Mouse (Mus musculus): ENCODE measurements around the gene Vti1a.

Gene Vti1a

DNA sequence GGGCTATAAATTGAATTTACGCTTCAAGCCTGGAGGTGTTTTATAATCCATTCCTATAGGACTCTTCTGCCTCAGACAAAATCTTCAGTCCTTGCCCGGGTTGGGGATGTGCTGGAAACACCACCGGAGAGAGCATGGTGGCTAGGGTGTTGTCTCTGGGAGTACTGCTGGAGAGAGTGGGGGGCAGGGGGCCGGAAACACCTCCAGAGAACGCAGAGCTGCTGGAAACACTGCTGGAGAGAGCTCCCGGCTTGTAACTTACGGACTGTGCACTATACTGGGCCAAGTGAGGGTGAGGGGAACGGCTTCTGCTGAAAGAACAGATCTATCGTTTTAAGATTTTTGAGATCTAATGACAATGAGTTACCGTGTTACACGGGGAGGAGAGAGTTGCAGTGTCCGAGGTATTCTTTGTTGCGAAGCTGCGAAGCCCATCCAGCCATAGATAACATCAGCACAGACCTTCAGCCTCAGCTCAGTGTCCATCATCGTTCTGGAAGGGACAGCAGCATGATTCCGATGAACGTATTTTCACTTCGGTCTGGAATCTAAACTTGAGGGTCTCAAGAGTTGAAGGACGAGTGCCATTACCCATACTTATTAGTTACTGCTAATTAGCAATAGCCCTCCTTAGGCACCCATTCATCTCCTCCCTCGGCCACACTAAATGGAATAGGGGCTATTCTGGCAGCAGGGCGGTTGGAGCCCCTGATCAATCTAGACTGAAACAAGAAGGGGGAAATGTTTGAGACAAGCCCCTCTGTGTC is 140.4 kb downstream of the Vti1a start:
- peak in 1 of 2 experiments; percentile 21 for DNase-seq (ENCODE audit: low spot score in 2 of 2)

DNA sequence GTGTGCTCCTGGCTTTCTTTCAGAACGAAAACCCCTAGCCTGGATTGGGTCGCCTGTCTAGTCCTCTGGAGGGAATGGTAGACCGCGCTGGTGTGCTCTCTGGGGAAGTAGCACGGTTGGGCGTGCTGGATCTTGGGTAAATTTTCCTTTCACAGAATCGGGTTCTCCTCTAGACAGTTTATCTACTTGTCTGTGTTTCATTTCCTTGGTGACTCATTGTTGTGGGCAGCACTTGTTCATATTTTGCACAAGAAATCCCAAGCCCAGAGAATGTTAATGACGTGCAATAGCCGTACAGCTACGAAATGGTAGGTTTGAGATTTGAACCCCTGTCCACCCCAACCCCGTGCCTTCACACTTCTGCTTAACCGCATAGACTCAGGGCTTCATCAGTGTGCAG is 145.9 kb downstream of the Vti1a start:
- DNase-seq (ENCODE audit: low spot score in 2 of 2) = no peak

DNA sequence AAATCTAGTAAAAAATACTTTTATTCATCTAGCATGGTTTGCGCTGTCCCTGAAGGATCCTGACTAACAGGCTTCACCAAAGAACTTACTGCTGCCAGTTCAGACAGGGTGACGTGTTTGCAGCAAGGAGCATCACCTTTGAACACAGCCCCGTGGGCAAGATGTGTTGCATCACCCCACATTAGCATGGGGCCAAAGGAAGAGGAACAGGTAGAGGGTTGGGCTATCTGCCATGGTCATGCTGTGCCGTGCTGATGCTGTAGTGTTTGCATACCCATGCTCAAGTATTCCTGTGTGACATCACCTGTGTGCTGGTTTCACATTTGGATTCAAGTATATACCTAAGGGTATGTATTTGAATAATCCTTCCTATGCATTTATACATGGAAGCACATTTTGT is 147.6 kb downstream of the Vti1a start:
- DNase-seq (ENCODE audit: low spot score in 2 of 2) = no peak

DNA sequence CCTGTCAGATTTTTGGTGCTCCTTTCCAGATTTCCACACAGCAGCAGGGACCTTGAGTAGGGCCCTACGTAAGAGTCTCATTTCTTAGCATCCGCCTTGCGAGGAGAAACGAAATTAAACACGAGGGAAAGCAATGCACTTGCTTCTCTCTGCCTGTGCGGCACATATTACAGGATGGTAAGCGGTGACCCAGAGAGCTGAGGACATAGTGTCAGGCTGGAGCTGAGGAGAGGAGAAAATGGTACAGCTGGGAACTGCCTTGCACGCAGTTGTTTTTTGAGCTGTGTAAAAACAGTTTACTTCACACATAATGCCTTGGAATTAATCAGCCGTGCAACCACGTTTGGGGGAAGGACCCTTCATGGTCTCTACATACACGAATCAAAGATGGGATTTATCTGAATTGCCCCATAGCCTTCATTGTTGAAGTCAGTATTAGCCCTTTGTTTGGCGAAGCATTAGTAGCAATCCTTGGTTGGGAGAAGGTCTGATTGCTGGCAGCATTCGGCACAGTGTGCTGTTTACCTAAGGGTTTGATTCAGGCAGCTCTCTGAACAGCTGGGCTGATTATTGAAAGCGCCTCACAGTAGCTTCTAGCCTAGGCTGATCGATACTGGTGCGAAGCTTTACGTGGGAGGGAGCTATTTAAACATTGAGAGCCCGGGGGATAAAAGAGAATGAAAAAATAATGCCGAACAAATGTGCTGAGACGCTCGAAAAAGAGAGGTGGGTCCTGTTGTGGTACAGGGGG is 153.4 kb downstream of the Vti1a start:
- no peak for DNase-seq (ENCODE audit: low spot score in 2 of 2)

DNA sequence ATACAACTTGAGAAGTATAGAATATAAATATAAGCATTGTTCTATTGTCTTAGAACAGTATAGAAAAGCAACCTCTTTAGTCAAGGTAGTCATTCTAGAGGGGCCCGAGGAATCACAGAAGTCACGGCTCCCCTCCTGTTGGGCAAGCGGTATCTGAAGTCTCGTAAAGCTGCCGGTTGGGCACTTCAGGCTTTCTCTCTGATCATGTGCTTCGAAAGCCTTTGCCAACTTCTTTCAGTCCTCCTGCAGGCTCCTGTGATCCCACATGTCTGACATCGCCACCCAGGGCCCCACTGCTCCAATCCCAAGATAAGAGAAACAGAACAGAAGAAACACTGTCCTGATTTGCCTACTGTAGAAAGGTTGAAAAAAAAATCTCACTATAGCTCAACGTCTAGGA is 156.5 kb downstream of the Vti1a start:
- no peak for DNase-seq (ENCODE audit: low spot score in 2 of 2)

DNA sequence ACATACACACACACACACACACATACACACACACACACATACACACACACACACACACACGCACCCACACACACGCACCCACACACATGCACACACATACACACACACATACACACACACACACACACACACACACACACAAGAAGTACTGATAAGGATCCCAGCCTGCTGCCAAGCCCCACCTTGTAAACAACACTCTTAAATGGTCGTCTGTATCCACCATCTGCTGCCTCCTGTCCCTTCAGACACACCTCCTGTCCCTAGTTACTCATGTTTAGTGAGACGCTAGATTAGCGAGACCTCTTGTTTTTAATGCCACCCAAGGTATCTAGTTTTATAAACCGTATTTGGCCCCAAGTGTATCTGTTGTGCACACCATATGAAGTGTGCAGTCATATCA is 158.1 kb downstream of the Vti1a start:
- no peak for DNase-seq (ENCODE audit: low spot score in 2 of 2)

DNA sequence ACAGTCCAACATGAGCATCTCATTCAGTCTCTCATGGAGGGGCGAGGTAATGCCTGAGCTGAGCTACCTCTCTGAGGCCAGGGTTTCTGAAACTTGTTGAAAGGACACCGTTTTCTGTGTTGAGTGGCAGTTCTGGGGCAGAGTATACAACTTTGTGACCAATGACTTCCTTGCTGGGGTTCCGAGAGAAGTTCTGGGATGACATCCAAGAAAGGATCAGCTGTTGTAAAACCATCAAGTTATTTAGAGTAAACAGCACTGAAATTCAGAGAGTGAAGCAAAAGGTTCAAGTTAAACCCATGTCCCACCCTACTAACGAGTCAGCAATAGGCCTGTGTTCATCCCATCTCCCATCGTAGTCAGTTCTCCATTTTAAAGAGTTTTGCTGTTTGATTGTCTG is 164.4 kb downstream of the Vti1a start:
- DNase-seq (ENCODE audit: low spot score in 2 of 2) = no peak

DNA sequence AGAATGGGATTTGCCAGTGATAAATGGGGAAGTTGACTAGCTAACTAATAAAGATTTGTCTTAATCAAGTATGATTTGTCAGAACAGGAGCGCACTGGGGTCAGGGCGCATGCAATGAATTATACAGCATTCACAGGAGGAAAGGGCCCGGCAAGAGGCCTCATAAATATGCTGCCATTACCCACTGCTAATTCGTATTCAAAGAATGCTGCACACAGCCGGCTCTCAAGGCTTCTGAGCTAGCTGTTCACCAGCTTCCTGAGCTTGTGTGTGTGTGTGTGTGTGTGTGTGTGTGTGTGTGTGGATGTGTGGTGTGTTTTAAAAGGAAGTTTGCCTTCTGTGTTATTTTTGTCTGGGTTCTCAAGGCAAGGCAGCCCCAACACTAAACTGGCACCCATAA is 165.2 kb downstream of the Vti1a start:
- DNase-seq (ENCODE audit: low spot score in 2 of 2) = peak; percentile 53 to 58

DNA sequence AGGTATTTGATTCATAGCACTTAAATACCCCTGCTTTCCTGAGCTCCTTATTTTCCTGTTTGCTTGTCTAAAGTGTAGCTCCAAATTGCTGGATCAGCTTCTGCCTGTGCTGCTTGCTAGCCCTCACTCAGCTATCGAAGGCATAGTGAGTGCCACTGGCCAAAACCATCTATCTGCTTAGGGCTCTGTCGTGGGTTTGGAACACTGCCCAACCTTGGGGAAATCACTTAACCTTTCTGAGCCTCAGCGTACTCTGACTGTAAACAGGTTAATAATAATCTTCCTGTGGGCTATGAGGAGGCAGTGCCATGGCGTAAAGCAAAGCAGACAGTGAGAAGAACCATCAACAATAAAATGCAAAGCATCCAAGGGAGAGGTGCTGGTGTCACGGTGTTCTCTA is 167.4 kb downstream of the Vti1a start:
- DNase-seq (ENCODE audit: low spot score in 2 of 2) = no peak

DNA sequence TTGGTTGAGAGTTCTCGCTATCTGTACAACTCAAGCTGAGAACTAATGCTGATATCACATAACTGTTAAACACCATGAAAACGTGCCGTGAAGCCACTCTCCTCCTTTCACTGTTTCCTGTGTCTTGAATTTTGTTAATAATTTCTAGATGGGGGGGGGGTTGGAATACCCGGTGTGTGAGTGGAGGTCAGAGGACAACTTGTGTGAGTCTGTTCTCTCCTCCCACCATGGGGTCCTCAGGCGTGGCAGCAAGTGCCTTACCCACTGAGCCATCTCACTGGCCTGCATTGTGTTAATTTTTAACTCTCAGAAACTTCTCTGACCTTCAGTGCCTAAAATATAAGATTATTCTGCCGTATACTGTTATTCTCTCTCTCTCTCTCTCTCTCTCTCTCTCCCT is 168.5 kb downstream of the Vti1a start:
- no peak for DNase-seq (ENCODE audit: low spot score in 2 of 2)

DNA sequence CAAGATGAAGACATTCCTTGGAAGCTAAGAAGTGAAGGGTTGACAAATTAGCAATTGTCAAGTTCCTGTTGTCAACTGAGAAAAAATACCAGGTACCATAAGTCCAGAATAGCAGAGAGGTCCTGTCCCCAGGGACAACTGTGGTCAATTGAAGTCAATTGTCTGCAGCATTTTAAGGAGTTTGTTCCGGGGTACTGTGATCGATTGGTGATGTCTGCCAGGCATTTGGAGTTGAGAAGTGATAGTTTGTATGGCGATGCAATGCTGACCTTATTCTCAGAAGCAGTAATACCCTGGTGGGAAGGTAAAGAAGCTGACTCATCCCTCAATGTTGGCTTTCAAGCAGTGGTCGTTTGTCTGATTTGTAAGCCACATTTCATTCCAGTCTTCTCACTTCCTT is 170.4 kb downstream of the Vti1a start:
- DNase-seq (ENCODE audit: low spot score in 2 of 2) = no peak

DNA sequence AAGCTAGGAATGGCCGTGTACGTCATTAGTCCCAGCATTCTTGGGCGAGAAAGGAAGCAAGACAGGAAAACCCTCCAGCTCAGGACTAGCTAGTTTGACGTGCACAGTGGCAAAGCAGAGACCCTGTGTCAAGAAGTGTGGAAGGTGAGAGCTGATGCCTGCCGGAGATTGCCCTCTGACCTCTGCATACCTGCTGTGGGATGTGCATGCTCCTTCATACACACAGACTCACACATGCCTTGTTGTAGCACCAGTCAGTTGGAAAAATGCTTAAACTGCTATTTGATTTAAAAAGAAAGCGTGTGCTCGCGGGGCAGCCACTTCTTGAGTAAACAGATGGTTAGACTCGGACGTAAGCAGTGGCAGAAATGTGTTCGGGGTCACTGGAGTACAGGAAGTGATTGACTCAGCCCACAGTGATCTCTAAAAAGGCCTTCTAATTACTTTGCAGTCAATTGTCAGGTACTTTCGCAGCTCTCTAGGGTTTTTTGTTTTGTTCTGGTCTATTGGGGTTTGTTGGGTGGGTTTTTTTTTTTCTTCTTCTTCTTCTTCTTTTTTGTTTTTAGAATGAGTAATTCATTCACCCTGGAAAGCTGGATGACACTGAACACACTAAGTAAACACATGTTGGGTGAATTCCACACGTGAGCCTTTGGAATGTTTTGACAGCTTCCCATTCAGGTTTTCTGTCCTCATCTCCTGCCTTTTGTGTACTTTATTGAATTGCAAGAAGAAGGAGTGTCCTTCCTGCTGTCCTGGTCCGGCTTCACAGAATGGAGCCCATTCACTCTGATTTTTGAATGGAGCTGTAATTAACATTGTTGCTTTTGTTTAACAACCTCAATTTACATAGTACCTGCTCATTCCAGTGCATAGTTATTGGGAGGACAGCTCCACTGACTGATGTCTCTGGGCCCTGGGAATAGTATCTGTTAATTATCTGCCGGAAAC is 175.3 kb downstream of the Vti1a start:
- no peak for DNase-seq (ENCODE audit: low spot score in 2 of 2)

DNA sequence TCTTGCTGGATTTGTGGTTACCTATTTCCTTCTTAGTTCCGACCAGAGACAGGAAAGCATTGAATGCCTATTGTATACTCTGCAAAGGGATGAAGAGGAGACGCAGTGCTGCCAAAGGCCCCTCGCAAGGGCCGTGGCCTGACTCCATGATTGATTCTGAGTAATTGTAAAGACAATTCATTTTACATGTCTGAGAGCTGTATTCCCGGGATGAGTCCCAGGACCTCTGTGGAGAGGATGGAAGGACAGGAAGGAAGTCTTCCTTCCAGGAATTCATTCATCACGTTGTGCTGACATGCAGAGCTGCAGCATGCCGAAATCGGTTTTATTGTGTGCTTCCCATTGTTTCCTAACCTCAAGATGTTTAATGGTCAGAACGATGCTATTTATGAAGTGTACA is 180.2 kb downstream of the Vti1a start:
- no peak for DNase-seq (ENCODE audit: low spot score in 2 of 2)

DNA sequence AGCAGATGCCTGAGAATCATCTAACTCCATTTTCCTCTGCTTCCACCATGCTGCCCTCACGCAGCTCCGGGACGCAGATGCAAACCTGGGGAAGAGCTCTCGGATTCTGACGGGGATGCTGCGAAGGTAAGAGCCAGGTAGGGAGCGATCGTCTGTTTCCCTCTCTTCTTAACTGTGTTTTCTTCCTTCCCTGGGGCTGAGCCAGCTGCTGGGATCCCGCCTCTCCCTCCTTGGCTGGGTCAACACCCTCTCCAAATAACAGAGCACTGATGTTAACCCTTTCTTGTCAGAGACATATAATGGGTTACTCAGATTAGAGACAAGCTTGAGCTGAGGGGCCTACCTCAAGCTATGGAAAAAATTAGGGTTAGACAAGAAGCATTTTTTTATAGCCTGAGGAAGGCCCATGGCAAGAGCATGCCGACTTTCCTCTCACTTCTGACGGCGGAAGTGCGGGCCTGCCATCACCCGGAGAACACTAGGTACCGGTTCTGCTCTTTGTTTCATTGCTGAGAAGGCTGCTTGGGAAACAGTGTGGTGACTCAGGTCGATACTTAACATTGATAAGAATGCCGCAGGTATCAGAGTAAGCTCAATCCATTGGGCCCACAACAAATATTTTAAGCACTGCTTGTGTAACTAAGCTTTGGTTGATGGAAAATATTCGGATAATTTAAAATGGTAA is 183.2 kb downstream of the Vti1a start:
- no peak for DNase-seq (ENCODE audit: low spot score in 2 of 2)

DNA sequence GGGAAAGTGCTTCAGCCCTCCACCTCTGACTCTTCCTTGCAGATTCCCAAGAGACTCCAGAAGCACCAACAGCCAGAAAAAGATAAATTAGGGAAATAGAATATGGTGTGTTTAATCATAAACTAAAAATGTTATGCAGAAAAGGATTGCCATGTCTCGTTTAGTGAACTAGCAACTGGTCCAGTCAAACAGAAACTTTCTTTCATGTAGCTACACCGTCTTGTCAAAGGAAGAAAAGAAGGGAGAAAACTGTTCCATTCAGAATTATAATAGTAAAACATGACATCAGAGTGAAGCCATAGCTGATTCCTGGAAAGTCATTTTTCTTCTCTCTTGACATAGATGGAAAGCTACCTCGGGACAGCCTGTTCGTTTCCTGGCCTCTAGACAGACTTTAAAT is 185.9 kb downstream of the Vti1a start:
- DNase-seq (ENCODE audit: low spot score in 2 of 2) = no peak

DNA sequence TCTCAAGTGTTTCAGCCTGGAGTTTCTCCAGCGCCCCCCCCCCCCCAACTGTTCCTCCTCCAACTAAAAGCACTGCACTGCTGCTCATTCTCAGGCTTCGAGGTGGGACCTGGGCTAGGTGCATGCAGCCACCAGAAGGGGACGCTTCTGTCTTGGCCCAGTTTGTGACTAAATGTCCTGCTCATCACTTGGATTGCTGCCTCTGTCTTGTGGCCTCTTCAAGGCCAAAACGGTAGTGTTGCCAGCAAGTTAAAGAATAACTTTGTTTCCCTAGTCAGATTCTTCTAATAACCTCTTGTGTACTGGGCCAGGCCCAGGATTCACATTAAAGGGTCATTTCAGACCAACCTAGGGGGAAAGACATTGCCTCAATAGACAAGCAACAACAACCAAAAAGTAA is 187.7 kb downstream of the Vti1a start:
- DNase-seq (ENCODE audit: low spot score in 2 of 2) = no peak

DNA sequence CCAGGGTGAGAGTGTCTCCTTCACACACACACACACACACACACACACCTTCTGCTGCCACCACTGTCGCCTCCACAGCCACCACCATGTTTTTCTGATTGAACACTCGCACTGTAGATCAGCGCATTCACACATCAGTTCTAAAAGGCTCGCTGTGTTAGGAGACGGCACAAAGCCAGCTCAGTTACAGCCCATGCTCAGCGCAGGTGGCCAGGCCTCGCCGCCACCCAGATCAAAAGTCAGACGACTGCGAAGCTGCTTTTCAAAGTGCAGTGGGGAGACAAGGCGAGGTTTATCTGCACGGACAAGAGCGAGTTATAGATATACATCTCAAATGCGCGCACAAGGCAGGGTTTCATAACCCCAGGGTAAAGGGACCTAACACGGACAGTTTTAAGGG is 191.7 kb downstream of the Vti1a start:
- peak; percentile 59 to 61 for DNase-seq (ENCODE audit: low spot score in 2 of 2)

DNA sequence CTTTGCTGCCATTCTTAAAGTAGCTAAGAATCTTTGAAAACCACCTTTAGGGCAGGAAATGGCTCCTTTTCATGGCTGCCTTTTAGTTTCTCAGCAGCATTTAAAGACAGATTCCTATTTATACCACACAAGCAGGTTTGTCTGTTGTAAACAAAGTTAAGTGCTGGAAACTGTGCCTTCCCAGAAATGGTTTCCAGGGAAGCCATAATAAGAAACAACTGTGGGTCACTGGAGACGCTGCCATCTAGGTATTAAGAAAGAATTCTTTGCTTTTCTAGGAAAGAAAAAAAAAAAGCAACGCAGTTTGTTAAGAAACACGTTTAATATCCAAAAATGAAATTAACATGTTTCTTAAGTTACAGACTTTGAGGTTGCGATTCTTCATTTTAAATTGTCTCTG is 192.1 kb downstream of the Vti1a start:
- DNase-seq (ENCODE audit: low spot score in 2 of 2) = no peak

DNA sequence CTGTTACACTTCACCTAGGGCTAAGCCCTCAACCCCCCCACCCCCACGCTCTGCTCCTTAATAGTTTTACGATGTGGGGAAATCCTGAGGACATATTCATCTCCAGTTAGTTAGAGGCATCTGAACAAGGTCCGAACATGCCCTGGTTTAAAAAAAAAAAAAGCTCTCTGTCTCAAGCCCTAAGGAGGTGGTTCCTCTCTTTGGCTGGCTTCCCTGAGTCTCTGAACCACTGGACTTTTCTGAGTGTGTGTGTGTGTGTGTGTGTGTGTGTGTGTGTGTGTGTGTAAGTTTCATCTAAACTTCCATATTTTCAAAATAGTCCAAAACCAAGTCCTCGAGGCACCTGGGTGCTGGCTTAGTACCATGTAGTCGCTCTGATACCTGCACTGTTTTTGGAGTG is 192.9 kb downstream of the Vti1a start:
- DNase-seq (ENCODE audit: low spot score in 2 of 2) = no peak

DNA sequence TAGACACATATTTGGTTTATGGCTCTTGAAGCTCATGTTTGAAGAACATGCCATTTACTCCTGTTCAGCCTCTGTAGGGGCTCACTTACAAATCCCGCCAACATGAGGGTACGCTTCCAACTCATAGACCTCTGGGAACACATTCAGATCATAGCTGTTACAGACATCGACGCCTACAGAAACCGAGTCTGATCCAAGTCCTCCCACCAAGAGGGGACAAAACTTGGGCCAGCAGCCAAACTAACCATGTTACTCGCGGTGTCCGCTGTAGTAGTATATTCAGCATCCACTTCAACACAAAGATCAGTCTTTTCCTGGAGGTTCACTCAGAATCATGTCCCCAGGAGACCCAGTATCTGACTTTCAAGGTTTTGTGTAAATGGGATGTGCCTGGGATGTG is 193.5 kb downstream of the Vti1a start:
- peak; percentile 61 to 70 for DNase-seq (ENCODE audit: low spot score in 2 of 2)

DNA sequence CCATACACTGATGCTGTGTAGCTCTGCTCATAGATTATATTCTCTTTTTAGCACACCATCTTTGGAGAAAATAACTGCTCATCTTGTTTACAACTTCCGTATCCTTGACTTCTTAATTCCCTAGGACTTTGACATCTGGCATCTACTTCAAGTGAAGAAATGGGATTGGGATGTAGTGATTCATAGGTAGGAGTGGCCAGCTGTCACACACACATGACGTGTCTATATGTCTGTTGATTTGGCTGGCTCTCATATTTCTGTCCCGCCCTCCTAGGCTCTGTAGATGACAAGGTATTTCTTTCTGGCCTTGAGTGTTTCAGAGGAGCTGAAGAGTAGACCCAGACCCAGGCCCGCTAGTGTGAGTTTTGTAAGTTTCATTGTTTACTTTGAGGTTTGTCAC is 197.8 kb downstream of the Vti1a start:
- no peak for DNase-seq (ENCODE audit: low spot score in 2 of 2)

DNA sequence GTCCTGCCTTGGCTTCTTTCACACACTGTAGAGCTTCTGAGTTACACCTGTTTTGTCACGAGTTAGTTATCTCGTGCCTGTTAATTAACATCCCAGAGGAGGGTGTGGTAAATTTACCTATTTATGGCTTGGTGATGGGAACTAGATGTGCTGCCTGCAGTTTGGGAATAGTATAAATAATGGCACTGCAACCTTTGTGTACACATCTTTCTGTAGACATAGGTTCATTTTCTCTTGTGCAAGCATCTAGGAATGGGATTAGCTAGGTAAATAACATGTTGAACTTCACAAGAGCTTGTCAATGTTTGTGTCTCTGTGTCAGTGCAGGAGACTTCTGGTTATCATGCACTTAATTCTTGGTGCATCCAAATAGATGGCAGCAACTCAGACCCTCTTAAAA is 204.1 kb downstream of the Vti1a start:
- DNase-seq (ENCODE audit: low spot score in 2 of 2) = no peak
